Mouse (Mus musculus) left cerebral cortex, adult 2 months (tissue): ENCODE results near the gene Ctnna3. TPM values are rescaled to one million over a fixed set of nuclear protein-coding genes. Genes with fewer than 3 reads are reported as not detected.

ENCODE experiments used
- DNase-seq, 2 experiments: peaks; one replicate each; pipeline ENCODE4 v3.0.0; 2021 to 2022; ENCODE audit warnings: low spot score in 2 of 2, mixed read lengths in 1 of 2; ENCODE audit errors: extremely low spot score in 1 of 2
- H3K27ac ChIP-seq: fragments of 200-600 bp; 2 replicates; pipeline ENCODE4 v1.8.1; 2022
- H3K4me3 ChIP-seq: fragments of 200-600 bp; 2 replicates; pipeline ENCODE4 v1.8.1; 2022
- CTCF ChIP-seq: fragments of 200-600 bp; IDR thresholded peaks from 2 replicates; pipeline ENCODE4 v1.8.1; 2022; ENCODE audit warnings: antibody characterized with exemption, mild to moderate bottlenecking, moderate library complexity
- intact Hi-C: fragments of 180-260 bp; cut with DNase I; formaldehyde crosslinking; loops from one replicate; pipeline ENCODE4 v1.15.1; 2025
- total RNA-seq, 2 experiments: library from RNA; stranded (reverse); gene quantifications; 2 replicates each; pipeline ENCODE4 v1.2.3; 2021

The Ctnna3 gene
- total RNA-seq, 2 experiments from 2014 or later, result 2.1 to 2.2 TPM

GRCm38 (mm10) chr10:63979410-63979809, 549.5 kb downstream of the Ctnna3 start:
- no peak for TF ChIP-seq CTCF
- Histone ChIP-seq H3K27ac (no peak overlapping the region), H3K4me3 (no peak overlapping the region)
- intact Hi-C loops, result no loop called here
- DNase-seq, result no peak

DNA sequence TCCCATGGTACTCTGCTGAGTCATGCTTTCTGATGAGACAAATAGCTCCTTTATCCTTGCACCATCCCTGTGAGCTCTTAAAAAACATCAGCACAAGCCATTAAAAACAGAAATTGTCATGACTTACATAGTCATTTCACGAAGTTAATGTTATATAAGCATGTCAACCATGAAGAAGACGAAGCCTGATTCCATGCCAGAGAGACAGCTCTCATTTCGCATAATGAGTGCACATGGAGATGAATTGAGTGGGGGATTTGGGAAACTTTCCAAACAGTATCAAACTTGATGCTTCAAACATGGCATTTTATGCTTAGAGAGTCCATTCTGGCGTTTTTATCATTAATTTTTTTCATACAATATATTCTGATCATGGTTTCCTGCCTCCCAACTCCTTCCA, 555.7 kb downstream of the Ctnna3 start:
- Histone ChIP-seq H3K27ac (no peak overlapping the region), H3K4me3 (no peak overlapping the region)
- TF ChIP-seq CTCF, result no peak
- intact Hi-C loops, result no loop called here
- no peak for DNase-seq

- no peak for TF ChIP-seq CTCF
- no peak for DNase-seq
- Histone ChIP-seq H3K27ac (no peak overlapping the region), H3K4me3 (no peak overlapping the region)
- intact Hi-C loops, result no loop called here
Measured at GRCm38 (mm10) chr10:63994251-63994650, 564.4 kb downstream of the Ctnna3 start.

- intact Hi-C loops, result no loop called here
- no peak for TF ChIP-seq CTCF
- no peak overlapping the region for H3K27ac ChIP-seq
- no peak overlapping the region for H3K4me3 ChIP-seq
- DNase-seq, result no peak
Measured at GRCm38 (mm10) chr10:64001531-64001930, 571.6 kb downstream of the Ctnna3 start.

DNA sequence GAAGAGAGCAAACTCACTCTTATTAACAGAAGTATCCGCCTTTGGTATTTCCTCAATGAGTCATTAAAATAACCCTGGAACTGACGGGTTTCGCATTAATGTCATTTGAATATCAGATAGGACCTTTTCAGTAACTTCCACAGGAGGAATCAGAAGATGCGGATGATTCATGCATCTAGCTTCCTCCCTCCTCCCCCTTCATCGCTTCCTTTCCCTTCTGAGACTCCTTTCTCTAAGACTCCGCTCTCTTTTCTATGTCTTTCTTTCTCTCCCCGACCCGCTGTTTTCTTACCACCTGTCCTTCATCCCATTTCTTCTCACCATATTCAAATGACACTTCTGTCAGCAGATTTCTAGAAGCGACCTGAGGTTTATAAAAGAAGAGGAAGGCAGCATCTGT, 572.1 kb downstream of the Ctnna3 start:
- TF ChIP-seq CTCF, result no peak
- intact Hi-C loops, result no loop called here
- H3K27ac ChIP-seq, result no peak overlapping the region

GRCm38 (mm10) chr10:64020347-64020746, 590.4 kb downstream of the Ctnna3 start:
- DNase-seq, result no peak
- no peak for TF ChIP-seq CTCF
- H3K4me3 ChIP-seq, result no peak overlapping the region
- intact Hi-C loops, result no loop called here
- H3K27ac ChIP-seq, result no peak overlapping the region

More for the DNA sequence above, 572.1 kb downstream of the Ctnna3 start:
- peak overlapping the region; percentile 13; the same call in 1 of the 2 replicates for H3K4me3 ChIP-seq
- DNase-seq, result no peak

GRCm38 (mm10) chr10:64023340-64023739, 593.4 kb downstream of the Ctnna3 start:
- intact Hi-C loops, result no loop called here
- DNase-seq, result peak; percentile 30 to 35
- Histone ChIP-seq H3K27ac (peak overlapping the region; percentile 53; the same call in 1 of the 2 replicates), H3K4me3 (no peak overlapping the region)
- no peak for TF ChIP-seq CTCF

DNA sequence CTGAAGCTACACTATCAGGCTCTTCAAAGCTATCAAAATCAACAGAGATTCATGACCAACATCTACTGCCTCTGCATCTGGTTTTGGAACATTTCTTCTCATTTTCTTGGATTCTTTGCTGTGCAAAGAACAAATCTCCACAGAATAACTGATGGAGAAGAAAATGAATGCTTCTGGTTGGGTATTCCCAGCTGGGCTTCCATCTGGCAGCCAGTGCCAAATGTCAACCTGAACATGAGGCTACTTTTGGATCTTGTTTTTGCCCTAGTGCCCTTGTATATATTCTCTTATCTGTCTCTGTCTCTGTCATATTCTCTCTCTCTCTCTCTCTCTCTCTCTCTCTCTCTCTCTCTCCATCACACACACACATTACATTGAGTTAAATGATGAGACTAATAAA, 601.0 kb downstream of the Ctnna3 start:
- no peak for DNase-seq
- intact Hi-C loops, result no loop called here
- TF ChIP-seq CTCF, result no peak
- no peak overlapping the region for H3K4me3 ChIP-seq
- no peak overlapping the region for H3K27ac ChIP-seq

DNA sequence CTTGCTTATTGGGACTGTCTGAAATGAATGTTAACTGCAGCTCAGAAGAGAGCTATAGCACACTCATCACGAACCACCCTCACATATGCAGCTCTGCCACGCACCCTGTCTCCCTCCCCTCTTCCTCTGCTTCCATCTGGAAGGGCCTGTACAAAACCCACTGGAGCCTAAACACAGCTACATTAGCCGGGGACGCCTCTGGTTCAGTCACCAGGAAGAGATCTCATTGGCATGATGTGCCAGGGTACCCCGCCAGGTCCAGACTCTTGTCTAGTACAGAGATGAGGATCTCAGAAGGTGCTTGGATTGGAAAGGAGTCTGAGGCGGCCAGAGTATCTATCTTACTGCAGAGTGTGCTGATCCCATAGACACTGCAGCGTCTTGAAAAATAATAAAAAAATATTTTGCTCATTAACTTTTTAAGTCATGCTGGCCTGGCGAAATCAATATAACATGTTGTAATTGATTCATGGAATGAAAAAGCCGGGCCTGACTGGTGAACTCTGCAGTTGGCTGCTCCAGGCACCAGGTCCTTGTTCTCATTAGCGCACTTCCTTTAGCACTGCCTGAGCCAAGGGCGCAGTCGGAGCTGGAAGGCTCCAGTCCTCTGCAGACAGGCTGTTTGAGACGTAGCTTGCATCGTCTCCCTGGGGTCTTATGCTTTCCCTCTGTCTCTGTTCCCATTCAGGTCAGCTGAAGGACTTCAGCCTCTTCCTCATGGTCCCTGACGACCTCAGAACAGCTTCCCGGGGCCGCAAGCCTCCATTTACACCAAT, 610.0 kb downstream of the Ctnna3 start:
- H3K4me3 ChIP-seq, result no peak overlapping the region
- peak in 1 of 2 experiments; percentile 29 for DNase-seq
- H3K27ac ChIP-seq, result peak overlapping the region; percentile 66
- intact Hi-C loops, result loop anchor here (10.0 kb wide), 1 partner anchor 325 kb away; no protein-coding TSS in a partner anchor
- no peak for TF ChIP-seq CTCF

GRCm38 (mm10) chr10:64041218-64041617, 611.3 kb downstream of the Ctnna3 start:
- Histone ChIP-seq H3K4me3 (no peak overlapping the region), H3K27ac (peak overlapping the region; percentile 66; the same call in 1 of the 2 replicates)
- intact Hi-C loops, result loop anchor here (10.0 kb wide), 1 partner anchor 326 kb away; no protein-coding TSS in a partner anchor
- no peak for TF ChIP-seq CTCF
- no peak for DNase-seq

DNA sequence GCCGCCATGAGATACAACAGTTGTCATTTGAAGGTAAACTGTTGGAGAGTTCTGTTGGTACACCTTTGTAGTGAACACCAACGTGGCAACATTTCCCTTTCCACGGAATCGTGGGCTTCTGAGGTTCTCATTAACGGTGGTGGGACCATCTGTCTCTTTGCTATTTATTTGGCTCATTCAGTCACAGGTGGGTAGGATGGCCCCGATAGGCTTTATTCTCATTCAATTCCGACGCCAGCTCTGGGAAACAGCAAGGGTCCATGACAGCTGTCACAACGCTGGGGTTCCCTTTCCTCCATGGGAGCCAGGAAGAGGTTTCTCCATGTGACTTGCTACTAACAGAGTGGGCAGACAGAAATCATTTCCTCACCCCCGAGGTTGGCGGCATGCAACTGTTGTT, 612.0 kb downstream of the Ctnna3 start:
- no peak for DNase-seq
- intact Hi-C loops, result loop anchor here (10.0 kb wide), 1 partner anchor 327 kb away; no protein-coding TSS in a partner anchor
- no peak for TF ChIP-seq CTCF

DNA sequence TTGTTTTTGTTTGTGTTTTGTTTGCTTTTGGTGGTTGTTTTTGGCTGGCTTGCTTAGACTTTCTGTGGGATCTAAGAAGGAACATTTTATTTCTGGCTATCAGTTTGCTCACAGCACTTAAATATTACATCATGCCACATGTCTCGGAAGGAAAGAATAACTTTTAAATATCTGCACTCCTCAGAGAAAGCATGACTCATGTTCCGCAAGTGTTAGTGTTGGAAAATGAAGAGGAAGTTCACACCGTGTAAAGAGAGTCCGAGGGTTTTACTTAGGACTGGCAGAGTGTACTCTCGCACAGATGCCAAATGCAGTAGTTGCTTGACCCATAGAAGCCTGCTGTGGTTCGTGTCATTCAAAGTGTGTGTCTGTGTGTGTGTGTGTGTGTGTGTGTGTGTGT, 619.3 kb downstream of the Ctnna3 start:
- no peak for DNase-seq
- Histone ChIP-seq H3K27ac (peak overlapping the region; percentile 30; the same call in 1 of the 2 replicates), H3K4me3 (no peak overlapping the region)
- no peak for TF ChIP-seq CTCF
- intact Hi-C loops, result loop anchor here (10.0 kb wide), 1 partner anchor 334 kb away; no protein-coding TSS in a partner anchor

More for the DNA sequence above, 612.0 kb downstream of the Ctnna3 start:
- H3K27ac ChIP-seq, result peak overlapping the region; percentile 66; the same call in 1 of the 2 replicates
- H3K4me3 ChIP-seq, result no peak overlapping the region
